Mouse (Mus musculus) liver (tissue): Measurements from ENCODE around the gene Igdcc3.

ENCODE experiments used
- DNase-seq: peaks from one replicate; pipeline ENCODE4 v3.0.0-alpha.2; 2020; ENCODE audit warnings: mixed read lengths

Igdcc3 gene

GRCm38 (mm10) chr9:65141306-65141975, 452 bp downstream of the Igdcc3 start:
- peak; percentile 34 for DNase-seq

- DNase-seq, result no peak
Measured at GRCm38 (mm10) chr9:65141976-65142318, 958 bp downstream of the Igdcc3 start.

- no peak for DNase-seq
Measured at GRCm38 (mm10) chr9:65142399-65142798, 1.4 kb downstream of the Igdcc3 start.

DNA sequence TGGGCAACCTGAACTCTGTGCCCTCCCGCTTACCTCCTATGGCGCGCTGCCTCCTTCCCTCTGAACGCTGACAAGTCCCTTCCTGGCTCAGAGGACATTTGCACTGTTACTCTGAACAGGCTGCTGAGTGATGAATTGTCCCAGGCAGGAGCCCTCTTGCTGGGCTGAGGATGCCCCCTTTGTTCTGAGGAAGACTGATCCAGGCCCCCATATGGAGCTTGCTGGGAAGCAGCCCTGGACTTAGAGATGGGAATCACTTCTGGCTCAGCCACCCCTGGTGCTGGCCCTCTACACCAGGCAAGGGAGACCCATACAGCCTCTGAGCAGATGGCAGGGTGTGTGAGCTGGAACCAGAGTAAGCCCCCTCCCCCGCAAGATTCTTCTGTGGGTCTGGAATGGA, 5.0 kb downstream of the Igdcc3 start:
- no peak for DNase-seq

- DNase-seq, result no peak
Measured at GRCm38 (mm10) chr9:65148507-65148906, 7.5 kb downstream of the Igdcc3 start.

- no peak for DNase-seq
Measured at GRCm38 (mm10) chr9:65152711-65153330, 11.8 kb downstream of the Igdcc3 start.

DNA sequence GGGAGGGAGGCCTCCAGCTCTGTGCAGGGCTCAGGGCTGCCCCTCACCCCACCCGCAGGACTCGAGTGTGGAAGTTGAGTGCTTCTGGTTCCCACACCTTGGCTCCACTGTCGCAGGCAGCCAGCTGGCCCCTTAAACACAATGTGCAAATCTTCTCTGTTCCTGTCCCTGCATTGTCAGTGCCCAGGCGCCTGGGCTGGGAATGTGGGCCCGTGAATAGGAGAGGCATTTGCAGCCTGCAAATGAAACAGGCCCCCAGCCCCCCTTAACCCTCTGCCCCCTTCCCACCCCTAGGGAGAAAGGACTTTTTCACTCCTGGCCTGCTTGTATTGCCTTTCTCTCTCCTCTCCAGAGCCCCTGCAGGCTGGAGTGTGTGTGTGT, 12.3 kb downstream of the Igdcc3 start:
- DNase-seq, result no peak

DNA sequence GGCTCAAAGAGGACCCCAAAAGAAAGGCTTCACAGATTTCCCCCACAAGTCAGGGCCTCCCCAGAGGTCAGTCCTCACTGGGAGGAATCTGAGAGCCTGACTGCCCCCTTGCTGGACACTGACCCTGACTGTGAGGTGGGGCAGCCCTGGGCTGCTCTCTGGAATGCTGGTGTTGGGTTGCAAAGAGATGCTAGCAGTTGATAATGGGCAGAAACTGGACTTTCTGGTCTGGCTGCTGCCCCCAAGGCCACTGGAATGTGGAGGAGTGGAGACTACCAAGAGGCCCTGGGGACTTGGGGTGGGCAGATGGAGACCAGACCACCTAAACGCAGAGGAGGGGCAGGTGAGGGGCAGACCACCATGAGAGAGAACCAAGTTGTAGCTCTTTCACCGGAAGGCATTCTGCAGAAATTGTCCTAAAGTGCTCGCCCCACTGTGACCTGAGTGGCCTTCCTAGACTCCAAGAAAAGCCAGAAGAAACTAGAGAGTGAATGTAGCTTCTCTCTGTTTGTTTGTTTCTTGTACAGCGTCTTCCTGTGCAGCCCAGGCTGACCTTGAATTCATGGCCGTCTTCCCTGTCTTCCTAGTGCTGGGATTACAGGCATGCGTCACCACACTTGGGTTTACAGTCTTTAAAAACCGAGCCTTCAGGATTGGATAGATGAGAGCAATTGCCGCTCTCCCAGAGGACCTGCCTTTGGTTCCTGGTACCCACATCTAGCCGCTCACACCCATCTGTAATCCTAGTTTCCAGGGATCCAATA, 13.9 kb downstream of the Igdcc3 start:
- DNase-seq, result no peak

DNA sequence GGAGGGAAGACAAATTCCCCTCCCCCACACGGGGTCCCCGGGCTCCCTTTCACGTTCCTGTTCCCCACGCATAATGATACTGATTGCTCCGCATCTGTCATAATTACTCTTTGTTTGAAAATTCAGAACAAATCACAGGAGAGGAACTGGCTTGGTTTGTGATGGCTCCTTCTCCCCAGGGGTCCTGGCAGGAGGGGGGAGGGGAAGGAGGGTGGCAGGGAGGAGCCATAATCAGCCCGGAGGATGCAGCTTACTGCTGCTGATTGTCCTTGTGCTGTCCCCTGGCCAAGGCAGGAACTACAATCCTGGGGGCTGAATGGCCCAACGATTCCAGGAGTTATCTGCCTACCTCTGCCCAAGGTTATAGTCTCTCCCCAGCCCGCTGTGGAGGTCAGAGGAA, 15.6 kb downstream of the Igdcc3 start:
- no peak for DNase-seq

DNA sequence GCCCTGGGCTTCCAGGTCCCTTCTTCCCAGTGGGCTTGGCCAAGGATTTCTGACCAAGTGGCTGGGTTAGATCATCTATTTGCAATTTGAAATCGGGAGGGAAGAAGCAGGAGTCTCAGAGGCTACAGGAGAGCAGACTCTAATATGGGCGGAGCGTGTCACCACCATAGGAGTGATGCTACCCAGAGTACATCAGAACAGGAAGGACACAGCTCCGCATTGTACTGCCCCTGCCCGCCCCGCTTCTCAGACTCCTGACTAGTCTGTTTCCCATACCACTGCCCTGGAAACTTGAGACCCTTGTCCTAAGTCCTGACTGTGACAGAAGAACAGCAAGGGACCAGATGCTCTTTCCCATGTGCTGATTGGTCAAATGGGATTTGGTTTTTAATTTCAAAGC, 16.6 kb downstream of the Igdcc3 start:
- DNase-seq, result no peak

DNA sequence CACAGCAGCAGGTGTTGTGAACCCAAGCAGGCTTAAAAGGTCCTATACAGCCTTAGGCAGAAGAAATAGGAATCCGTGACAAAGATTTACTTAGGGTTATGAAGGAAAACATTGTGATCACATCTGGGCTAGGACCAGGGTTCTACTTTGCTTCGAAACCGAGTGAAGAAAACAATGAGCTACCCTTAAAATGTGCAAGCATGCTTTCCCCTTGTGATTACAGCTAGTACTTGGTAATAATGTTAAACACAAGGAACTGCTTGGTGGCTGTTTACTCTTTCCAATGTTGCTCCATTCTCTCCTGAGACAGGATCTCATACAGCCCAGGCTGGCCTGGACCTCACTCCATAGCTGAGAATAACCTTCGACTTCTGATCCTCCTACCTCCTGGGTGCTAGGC, 20.2 kb downstream of the Igdcc3 start:
- no peak for DNase-seq

GRCm38 (mm10) chr9:65161881-65162280, 20.9 kb downstream of the Igdcc3 start:
- DNase-seq, result no peak

GRCm38 (mm10) chr9:65162711-65163639, 22.0 kb downstream of the Igdcc3 start:
- DNase-seq, result no peak

DNA sequence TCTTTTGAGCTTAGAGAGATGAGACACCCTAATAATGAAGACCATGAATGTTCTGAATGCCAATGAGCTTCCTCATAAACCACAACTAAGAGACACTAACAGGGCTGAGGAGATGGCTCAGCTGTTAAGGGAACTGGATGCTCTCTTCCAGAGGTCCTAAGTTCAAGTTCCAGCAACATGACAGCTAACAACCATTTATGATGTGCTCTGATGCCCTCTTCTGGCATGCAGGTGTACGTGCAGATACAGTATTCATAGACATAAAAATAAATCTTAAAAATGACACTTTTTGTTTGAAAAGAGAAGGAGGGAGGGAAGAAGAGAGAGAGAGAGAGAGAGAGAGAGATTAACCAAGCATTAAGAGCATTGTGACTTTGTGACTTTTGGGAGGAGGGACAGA, 23.9 kb downstream of the Igdcc3 start:
- no peak for DNase-seq

GRCm38 (mm10) chr9:65166386-65166785, 25.4 kb downstream of the Igdcc3 start:
- DNase-seq, result no peak

DNA sequence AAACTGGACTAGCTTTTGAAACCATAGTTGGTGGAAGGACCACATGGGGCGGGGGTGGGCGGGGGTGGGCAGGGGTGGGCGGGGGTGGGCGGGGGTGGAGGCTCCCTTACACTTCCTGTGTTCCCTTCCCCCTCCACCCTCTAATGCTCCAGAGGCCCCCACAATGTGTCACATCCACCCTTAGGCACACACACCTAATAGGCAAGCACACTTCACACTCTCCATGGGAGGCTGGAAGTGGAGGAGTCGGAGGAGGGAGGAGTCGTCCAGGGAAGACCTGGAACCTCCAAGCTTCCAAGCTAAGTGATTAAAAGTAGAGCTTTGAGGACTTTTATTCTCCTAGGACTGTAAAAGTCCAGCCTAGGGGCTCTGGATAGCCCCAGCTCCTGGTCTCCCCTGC, 27.5 kb downstream of the Igdcc3 start:
- no peak for DNase-seq

DNA sequence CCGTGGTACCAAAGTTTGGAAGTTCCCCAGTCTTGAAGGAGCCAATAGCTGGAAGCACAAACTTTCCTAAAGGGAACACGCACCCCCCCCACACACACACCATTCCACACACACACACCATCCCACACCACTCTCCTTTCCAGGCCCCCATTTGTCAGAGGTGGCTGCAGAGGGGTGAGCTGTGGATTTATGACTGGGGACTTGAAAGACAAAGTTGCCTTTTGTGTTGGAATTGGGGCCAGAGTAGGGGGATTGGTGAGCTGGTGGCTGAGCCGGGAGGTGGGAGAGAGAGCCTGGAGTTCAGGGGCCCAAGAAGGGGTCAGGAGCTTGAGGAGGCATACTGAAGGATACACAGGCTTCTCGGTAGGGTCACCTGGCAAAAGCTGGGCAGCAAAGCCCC, 28.0 kb downstream of the Igdcc3 start:
- no peak for DNase-seq

- no peak for DNase-seq
Measured at GRCm38 (mm10) chr9:65172654-65173053, 31.7 kb downstream of the Igdcc3 start.

GRCm38 (mm10) chr9:65175234-65175938, 34.4 kb downstream of the Igdcc3 start:
- DNase-seq, result no peak

DNA sequence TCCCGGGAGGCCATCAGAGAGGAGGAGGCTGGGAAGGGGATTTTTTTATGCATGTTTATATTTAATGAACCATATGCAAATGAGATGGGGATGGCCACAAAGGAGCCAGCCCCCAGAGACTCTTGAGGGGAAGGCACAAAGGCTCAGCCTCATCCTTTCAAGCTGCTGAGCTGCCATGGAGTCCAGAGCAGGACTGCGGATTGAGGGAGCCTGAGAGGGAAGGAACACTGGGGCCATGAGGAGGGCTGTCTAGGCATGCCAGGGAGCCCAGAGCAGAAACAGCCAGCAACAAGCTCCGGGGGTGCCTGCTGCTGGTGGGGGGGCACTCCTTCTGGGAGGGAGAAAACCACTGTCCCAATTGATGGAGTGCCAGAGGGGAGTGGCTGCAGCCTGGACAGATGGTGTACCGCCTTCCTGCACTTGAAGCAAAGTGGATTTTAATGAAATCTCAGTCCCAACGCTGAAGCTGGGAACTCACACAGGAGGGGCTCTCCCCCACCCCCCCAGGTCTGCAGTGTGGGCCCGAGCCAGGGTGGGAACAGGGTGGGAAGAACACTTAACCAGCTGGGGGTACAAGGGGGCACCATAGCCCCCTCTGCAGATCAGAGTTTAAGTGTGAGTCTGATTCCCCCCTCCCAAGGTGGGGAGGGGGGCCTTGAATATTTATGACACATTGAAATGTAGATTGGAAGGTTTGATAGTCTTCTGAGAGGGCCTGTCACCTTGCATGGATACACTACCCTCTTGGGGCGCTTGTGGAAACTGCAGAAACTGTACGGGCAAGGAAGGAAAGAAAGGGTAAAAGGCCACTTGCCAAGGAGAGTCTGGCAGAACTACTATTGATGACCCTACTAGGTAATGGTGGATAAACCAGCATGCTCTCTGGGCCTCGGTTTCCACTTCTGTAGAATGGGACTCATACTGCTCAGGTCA, 35.2 kb downstream of the Igdcc3 start:
- DNase-seq, result no peak

GRCm38 (mm10) chr9:65177497-65177896, 36.5 kb downstream of the Igdcc3 start:
- no peak for DNase-seq
